Mouse (Mus musculus): ENCODE measurements around the gene Pinlyp.

- TF ChIP-seq CTCF (IDR thresholded peaks at IDR 0.05; ENCODE audit: control insufficient read depth, insufficient read depth, insufficient replicate concordance, low read depth, low read length): no peak
- no peak for TF ChIP-seq POLR2A (IDR thresholded peaks at IDR 0.05; ENCODE audit: control insufficient read depth, low read depth, low read length)
Observed at GRCm38 (mm10) chr7:24534301-24534700, 11.6 kb downstream of the Pinlyp start.
